Mouse (Mus musculus): ENCODE measurements around the gene Gm20219. TPM values are rescaled to one million over a fixed set of nuclear protein-coding genes. Genes with fewer than 3 reads are reported as not detected.
"Not testable (repeated sequence)": the region's sequence is repeated elsewhere in the genome, so short reads cannot be mapped to it uniquely, and the experiment has no call there.

Gm20219 gene
- polyA plus RNA-seq, 1 experiment from 2014 or later = 1.6 TPM

GRCm38 (mm10) chr17:56505401-56505800 is 48.8 kb downstream of the Gm20219 start:
- ATAC-seq (ENCODE audit: low FRiP score, low TSS enrichment) = no peak
- Histone ChIP-seq H3K4me1 (ENCODE audit: control insufficient read depth, insufficient read depth, low read length) (peaks cover 10% of the 10 kb centered on the region; the same call in 1 of the 2 replicates), H3K4me2 (replicated peaks; ENCODE audit: low read depth, low read length) (no peak overlapping the region), H3K9me3 (ENCODE audit: control insufficient read depth, low read length) (peaks cover 5% of the 10 kb centered on the region; the same call in 1 of the 2 replicates), H3K9ac (ENCODE audit: low read depth, low read length) (no peak overlapping the region), H3K27me3 (ENCODE audit: control insufficient read depth, insufficient read depth, low read length) (peaks cover 16% of the 10 kb centered on the region), H3K36me3 (ENCODE audit: control insufficient read depth, insufficient read depth, low read length) (no peaks in the 10 kb centered on the region), H3K4me3 (ENCODE audit: low read length) (no peak overlapping the region), H3K27ac (ENCODE audit: low read depth, low read length) (no peak overlapping the region)
- WGBS = 82% methylated on average over 10 of the region's 10 CpGs

GRCm38 (mm10) chr17:56502526-56502925 is 51.7 kb downstream of the Gm20219 start:
- no peak overlapping the region for H3K9ac ChIP-seq (ENCODE audit: low read depth, low read length)
- 44% methylated on average over 9 of the region's 9 CpGs for WGBS
- H3K27ac ChIP-seq (ENCODE audit: low read depth, low read length) = no peak overlapping the region
- H3K4me2 ChIP-seq (replicated peaks; ENCODE audit: low read depth, low read length) = no peak overlapping the region
- 0 out of 2 replicates have a peak, but pooled peaks cover 3% of the 10 kb centered on the region for H3K4me1 ChIP-seq (ENCODE audit: control insufficient read depth, insufficient read depth, low read length)
- H3K36me3 ChIP-seq (ENCODE audit: control insufficient read depth, insufficient read depth, low read length) = no peaks in the 10 kb centered on the region
- no peak for ATAC-seq (ENCODE audit: low FRiP score, low TSS enrichment)
- no peak overlapping the region for H3K4me3 ChIP-seq (ENCODE audit: low read length)
- peaks cover 8% of the 10 kb centered on the region; the same call in 1 of the 2 replicates for H3K9me3 ChIP-seq (ENCODE audit: control insufficient read depth, low read length)
- H3K27me3 ChIP-seq (ENCODE audit: control insufficient read depth, insufficient read depth, low read length) = no peaks in the 10 kb centered on the region

GRCm38 (mm10) chr17:56501635-56502400 is 52.4 kb downstream of the Gm20219 start:
- H3K9me3 ChIP-seq (ENCODE audit: control insufficient read depth, low read length) = peaks cover 12% of the 10 kb centered on the region; the same call in 1 of the 2 replicates
- not testable (repeated sequence) for H3K27ac ChIP-seq (ENCODE audit: low read depth, low read length); H3K36me3 ChIP-seq (ENCODE audit: control insufficient read depth, insufficient read depth, low read length); H3K4me1 ChIP-seq (ENCODE audit: control insufficient read depth, insufficient read depth, low read length); H3K4me3 ChIP-seq (ENCODE audit: low read length); H3K9ac ChIP-seq (ENCODE audit: low read depth, low read length); H3K4me2 ChIP-seq (replicated peaks; ENCODE audit: low read depth, low read length); H3K27me3 ChIP-seq (ENCODE audit: control insufficient read depth, insufficient read depth, low read length); ATAC-seq (ENCODE audit: low FRiP score, low TSS enrichment)
- WGBS = 55% methylated on average over 2 of the region's 2 CpGs

Other genes starting within 250 kb of the Gm20219 start
- 22.9 and 33.3 TPM in 2 replicates for gene Kdm4b, start 228.3 kb downstream of the Gm20219 start, polyA plus RNA-seq (2014; fragmentation: Nextera tagmentation; extraction: Ambion mirVana)
- 115 and 122 TPM in 2 replicates for gene Ptprs, start 77.9 kb downstream of the Gm20219 start, polyA plus RNA-seq (2014; fragmentation: Nextera tagmentation; extraction: Ambion mirVana)
- gene Znrf4, start 42.0 kb downstream of the Gm20219 start, polyA plus RNA-seq (2014; fragmentation: Nextera tagmentation; extraction: Ambion mirVana) = not detected in 2 replicates
- gene Safb2, start 30.2 kb upstream of the Gm20219 start, polyA plus RNA-seq (2014; fragmentation: Nextera tagmentation; extraction: Ambion mirVana) = 53.0 and 72.3 TPM in 2 replicates
- gene Safb, start 30.4 kb upstream of the Gm20219 start, polyA plus RNA-seq (2014; fragmentation: Nextera tagmentation; extraction: Ambion mirVana) = 81.2 and 102 TPM in 2 replicates
- 234 and 245 TPM in 2 replicates for gene 2410015M20Rik, start 55.4 kb upstream of the Gm20219 start, polyA plus RNA-seq (2014; fragmentation: Nextera tagmentation; extraction: Ambion mirVana)
- 2,148 and 2,776 TPM in 2 replicates for gene Rpl36, start 59.0 kb upstream of the Gm20219 start, polyA plus RNA-seq (2014; fragmentation: Nextera tagmentation; extraction: Ambion mirVana)
- gene Lonp1, start 72.5 kb upstream of the Gm20219 start, polyA plus RNA-seq (2014; fragmentation: Nextera tagmentation; extraction: Ambion mirVana) = 45.9 and 63.2 TPM in 2 replicates
- 1.2 and 1.3 TPM in 2 replicates for gene Catsperd, start 73.8 kb upstream of the Gm20219 start, polyA plus RNA-seq (2014; fragmentation: Nextera tagmentation; extraction: Ambion mirVana)
- 80.7 and 107 TPM in 2 replicates for gene Ranbp3, start 118.9 kb upstream of the Gm20219 start, polyA plus RNA-seq (2014; fragmentation: Nextera tagmentation; extraction: Ambion mirVana)
- gene Ndufa11, start 163.4 kb upstream of the Gm20219 start, polyA plus RNA-seq (2014; fragmentation: Nextera tagmentation; extraction: Ambion mirVana) = 447 and 572 TPM in 2 replicates
- gene Vmac, start 163.6 kb upstream of the Gm20219 start, polyA plus RNA-seq (2014; fragmentation: Nextera tagmentation; extraction: Ambion mirVana) = 17.6 and 23.6 TPM in 2 replicates
- gene Nrtn, start 203.1 kb upstream of the Gm20219 start, polyA plus RNA-seq (2014; fragmentation: Nextera tagmentation; extraction: Ambion mirVana) = 9.5 and 12.9 TPM in 2 replicates
- 37.8 and 48.0 TPM in 2 replicates for gene Dus3l, start 210.4 kb upstream of the Gm20219 start, polyA plus RNA-seq (2014; fragmentation: Nextera tagmentation; extraction: Ambion mirVana)
- 1.7 and 2.3 TPM in 2 replicates for gene Prr22, start 215.9 kb upstream of the Gm20219 start, polyA plus RNA-seq (2014; fragmentation: Nextera tagmentation; extraction: Ambion mirVana)

Measured in kidney, embryonic 14.5 days (tissue).